Mouse (Mus musculus) heart, embryonic 11.5 days (tissue): ENCODE data around the gene H2al2c. TPM values are rescaled to one million over a fixed set of nuclear protein-coding genes. Genes with fewer than 3 reads are reported as not detected.
"Not testable (repeated sequence)": the region's sequence is repeated elsewhere in the genome, so short reads cannot be mapped to it uniquely, and the experiment has no call there.

Experiments used
- ATAC-seq: fragments of 200-750 bp; cut with Nextera tagmentation; replicated peaks from 2 replicates; pipeline ENCODE4 v1.8.0; 2017; ENCODE audit warnings: moderate library complexity; ENCODE audit not compliant: insufficient number of reproducible peaks, low FRiP score, low TSS enrichment
- H3K27ac ChIP-seq: fragments of 300-500 bp; sonication (generic); 2 replicates; pipeline ENCODE4 v1.5.1; 2014; ENCODE audit warnings: mild to moderate bottlenecking, low read depth, low read length
- H3K27me3 ChIP-seq: fragments of 300-500 bp; sonication (generic); 2 replicates; pipeline ENCODE4 v1.6.1; 2014; ENCODE audit warnings: mild to moderate bottlenecking, low read length, mixed read lengths; ENCODE audit not compliant: control insufficient read depth, insufficient read depth
- H3K36me3 ChIP-seq: fragments of 300-500 bp; sonication (generic); 2 replicates; pipeline ENCODE4 v1.6.1; 2014; ENCODE audit warnings: mild to moderate bottlenecking, low read length, moderate library complexity, mixed read lengths; ENCODE audit not compliant: control insufficient read depth, insufficient read depth
- H3K4me1 ChIP-seq: fragments of 300-500 bp; sonication (generic); 2 replicates; pipeline ENCODE4 v1.6.1; 2014; ENCODE audit warnings: low read length; ENCODE audit not compliant: control insufficient read depth, insufficient read depth
- H3K4me2 ChIP-seq: fragments of 300-500 bp; sonication (generic); 2 replicates; pipeline ENCODE4 v1.6.1; 2014; ENCODE audit warnings: mild to moderate bottlenecking, moderate library complexity
- H3K4me3 ChIP-seq: fragments of 300-500 bp; sonication (generic); 2 replicates; pipeline ENCODE4 v1.5.1; 2014; ENCODE audit warnings: low read depth, low read length
- H3K9ac ChIP-seq: fragments of 300-500 bp; sonication (generic); 2 replicates; pipeline ENCODE4 v1.6.1; 2014; ENCODE audit warnings: mild to moderate bottlenecking, low read depth, low read length, moderate library complexity
- H3K9me3 ChIP-seq: fragments of 300-500 bp; sonication (generic); replicated peaks from 2 replicates; pipeline ENCODE4 v1.6.1; 2016; ENCODE audit warnings: low read length; ENCODE audit not compliant: control insufficient read depth
- WGBS: fragments of 180-500 bp; shearing (Covaris S2); extraction: QIAGEN DNeasy Blood & Tissue Kit; methylation state at CpG from one replicate; pipeline ENCODE4 v1.1.7; 2014; ENCODE audit not compliant: insufficient replicate concordance; 5-methylcytosine and 5-hydroxymethylcytosine counted together
- polyA plus RNA-seq: library from polyadenylated mRNA; unstranded; fragments of >200 nt; fragmentation: Nextera tagmentation; extraction: Ambion mirVana; gene quantifications from 2 replicates; pipeline ENCODE4 v1.2.1, GENCODE M21; 2014

Gene H2al2c
- polyA plus RNA-seq: not detected in 2 replicates

DNA sequence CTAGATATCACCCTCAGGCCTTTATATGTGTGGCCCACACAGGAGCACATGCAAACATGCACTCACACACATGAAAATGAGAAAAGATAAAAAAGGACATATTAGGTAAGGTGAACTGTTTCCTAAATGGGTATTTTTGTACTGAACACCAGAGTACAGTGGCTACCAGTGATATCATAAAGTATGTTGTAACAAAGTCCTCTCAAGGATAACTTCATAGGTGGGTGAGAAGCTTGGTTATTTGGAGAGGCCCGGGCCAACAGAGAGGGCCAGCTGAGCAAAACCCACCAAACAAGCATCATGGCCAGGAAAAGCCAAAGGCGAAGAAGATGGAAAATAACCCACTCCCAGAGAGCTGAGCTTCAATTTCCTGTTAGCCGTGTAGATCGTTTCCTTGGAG is at the start of gene H2al2c:
TSS of gene H2al2c (plus strand) at position 301 of the 400 bp plus-strand sequence.
- H3K4me1 ChIP-seq, ATAC-seq: not testable (repeated sequence)
- WGBS: no CpG with 5 or more reads among the region's 4 CpGs

More for the DNA sequence above, at the start of gene H2al2c:
- H3K27me3 ChIP-seq, H3K9me3 ChIP-seq, H3K4me2 ChIP-seq, H3K27ac ChIP-seq, H3K9ac ChIP-seq, H3K36me3 ChIP-seq, H3K4me3 ChIP-seq: not testable (repeated sequence)

Other genes with a start within 250 kb of the H2al2c start
- not detected in 2 replicates for gene Sry, start 64.6 kb downstream of the H2al2c start, polyA plus RNA-seq
- gene H2al2b, start 121.6 kb downstream of the H2al2c start, polyA plus RNA-seq: not detected in 2 replicates
- not detected in 2 replicates for gene Gm4064, start 197.1 kb downstream of the H2al2c start, polyA plus RNA-seq
- not detected in 2 replicates for gene Rbmy, start 231.6 kb downstream of the H2al2c start, polyA plus RNA-seq
- not detected in 2 replicates for gene Gm10256, start 231.6 kb downstream of the H2al2c start, polyA plus RNA-seq